Mouse (Mus musculus): ENCODE data around the gene St8sia1.

St8sia1 gene

DNA sequence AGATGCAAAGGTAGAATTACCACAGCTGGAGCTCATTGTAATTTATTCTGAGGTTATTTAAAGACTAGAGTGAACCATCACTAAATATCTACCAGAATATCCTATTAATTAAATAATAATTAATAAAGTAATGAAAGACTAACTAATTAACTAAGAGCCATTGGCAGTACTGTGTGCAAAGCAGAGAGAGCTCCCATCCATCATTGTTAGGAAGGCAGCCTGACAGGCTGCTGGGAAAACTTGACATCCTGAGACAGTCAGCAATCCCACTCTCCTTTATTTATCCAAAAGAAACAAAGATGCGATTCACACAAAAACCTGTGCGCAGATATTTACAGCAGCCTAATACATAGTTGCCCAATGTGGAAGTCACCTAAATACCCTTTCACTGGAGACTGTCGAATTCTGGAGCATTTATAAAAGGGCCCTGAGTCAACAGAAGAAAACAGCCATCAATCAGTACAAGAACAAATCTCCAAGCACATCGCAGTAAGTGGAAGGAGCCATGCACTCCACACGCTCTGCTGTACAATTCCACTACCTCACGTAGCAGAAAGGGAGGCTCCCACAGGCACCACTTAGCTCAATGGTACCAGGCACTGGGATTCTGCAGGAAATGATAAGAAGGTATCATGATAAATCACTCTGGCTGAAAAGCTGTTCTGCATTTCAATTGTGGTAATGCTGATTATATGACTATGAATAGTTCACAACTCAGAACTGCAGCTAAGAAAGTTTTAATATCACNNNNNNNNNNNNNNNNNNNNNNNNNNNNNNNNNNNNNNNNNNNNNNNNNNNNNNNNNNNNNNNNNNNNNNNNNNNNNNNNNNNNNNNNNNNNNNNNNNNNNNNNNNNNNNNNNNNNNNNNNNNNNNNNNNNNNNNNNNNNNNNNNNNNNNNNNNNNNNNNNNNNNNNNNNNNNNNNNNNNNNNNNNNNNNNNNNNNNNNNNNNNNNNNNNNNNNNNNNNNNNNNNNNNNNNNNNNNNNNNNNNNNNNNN lies 15.7 kb upstream of the St8sia1 start:
- DNase-seq, result no peak

DNA sequence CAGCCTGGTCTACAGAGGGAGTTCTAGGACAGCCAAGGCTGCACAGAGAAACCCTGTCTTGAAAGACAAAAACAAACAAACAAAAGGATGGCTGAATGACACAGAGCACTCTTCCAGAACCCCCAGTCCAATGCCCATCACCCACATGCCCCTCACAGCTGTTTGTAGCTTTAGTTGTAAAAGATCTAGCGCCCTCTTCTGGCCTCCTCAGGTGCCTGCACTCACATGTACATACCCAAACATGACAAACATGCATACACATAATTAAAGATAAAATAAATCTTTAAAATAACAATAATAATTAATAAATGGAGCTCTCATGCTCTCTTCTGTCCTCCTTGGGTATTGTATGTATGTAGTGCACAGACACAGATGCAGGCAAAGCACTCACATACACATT lies 13.0 kb upstream of the St8sia1 start:
- no peak for DNase-seq

DNA sequence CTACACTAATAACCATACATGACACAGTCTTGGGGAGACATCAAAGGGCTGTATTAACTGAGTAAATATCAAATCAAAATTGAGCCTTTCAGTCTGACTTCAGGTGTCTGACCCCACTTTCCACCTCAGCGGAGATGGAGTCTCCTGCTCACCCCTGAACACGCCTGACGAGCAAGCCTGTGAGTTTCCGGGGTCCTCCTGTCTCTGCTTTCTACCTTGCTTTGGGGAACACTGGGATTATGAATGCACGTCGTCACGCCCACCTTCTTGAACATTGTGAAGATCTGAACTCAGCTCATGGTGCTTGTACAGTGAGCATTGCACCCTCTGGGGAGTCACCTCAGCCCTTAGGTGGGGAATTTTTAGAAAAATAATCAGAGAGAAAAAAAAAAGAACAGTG lies 9.0 kb upstream of the St8sia1 start:
- no peak for DNase-seq

DNA sequence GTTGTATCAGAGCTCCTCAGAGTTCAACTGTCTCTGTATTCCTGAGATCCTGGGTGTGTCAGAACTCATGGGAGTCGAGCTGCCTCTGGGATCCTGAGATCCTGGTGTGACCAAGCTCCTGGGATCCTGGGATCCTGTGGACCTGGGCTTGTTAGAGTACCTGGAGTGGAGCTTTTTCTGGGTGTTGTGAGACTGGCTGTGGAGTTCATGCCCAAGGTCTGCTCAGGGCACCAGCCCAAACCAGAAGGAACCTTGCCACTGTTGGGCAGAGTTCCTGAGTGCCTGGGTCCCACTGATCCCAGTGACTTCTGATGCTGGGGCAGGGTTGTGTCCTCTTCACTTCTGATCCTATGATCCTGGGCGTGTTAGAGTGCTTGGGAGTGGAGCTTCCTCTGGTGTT lies 8.0 kb upstream of the St8sia1 start:
- DNase-seq, result no peak

DNA sequence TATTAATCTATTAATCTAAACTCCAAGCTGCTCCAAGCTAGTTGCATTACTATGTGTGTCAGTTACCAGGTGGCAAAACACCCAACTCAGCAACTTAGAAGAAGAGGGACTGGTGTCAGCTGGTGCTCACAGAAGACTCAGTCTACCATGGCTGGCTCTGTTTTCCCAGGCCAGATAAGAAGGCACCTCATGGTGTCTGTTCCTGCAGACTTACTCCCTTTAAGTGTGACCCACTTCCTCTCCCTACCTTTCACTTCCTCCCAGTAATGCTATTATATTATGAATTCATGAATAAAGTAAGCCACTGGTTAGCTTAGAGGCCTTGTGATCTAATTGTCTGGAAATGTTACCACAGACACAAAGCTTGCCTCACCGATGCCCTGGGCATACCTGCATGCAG lies 3.2 kb upstream of the St8sia1 start:
- no peak for DNase-seq

DNA sequence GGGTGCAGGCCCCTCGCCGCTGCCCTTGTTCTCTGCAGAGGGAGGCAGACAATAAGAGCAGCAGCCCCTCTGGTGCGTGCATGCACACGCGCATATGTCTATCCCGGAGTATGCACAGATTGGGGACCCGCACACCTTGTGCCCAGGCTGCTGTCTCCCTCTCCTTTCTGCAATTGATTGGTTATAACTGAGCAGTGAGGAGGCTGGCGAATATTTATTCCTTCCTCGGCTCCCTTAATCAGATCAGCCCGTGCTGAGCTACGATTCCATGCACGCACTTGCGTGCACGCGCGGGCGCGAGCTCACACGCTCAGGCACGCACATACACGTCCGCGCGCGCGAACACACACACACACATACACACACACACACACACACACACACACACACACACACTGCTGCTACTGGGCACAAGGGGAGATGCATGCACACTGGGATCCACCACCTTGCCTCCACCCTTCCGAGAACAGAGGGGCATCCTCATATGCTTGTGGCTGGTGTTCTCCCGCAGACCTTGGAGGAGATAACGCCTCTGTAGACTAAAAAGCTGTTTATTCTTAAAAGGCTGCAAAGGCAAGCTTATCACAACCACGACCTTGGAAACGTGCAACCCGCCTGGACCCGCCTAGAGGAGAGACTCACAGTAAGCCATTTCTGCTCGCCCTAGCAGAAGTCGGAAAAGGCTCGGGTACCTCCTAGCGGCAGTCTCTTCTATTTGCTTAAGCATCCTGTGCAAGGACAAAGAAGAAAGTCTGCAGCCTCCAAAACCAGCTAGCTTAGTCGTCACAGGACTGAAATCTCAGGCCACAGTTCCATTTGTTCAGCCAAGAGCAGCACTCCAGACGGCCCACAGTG lies 506 bp upstream of the St8sia1 start:
- peak; percentile 92 to 93 for DNase-seq

DNA sequence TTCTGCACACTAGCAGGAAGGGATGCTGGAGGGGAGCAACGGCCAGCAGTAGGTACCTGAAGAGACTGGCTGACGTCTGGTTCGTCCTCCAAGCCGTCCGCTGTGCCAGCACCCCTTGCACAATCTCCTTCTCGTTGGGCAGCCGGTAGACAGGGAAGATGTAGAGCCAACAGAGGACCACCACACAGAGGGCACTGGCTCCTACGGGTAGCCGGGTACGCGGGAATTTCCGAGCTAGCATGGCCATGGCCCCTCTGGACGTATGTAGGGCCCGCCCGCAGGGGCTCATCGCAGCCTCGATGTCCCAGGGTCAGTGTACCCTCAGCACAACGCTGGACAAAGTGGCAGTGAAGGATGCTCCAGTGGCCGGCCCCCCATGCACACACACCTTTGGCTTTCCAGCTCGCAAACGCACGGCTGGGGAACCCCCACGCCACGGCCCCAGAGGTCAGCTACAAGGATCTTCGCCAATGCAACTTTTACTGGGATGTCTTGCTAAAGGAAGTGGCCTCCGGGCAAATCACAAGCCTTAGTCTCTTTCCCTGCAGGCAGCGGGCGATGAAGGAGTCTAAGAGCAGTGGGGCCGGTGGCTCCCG lies 674 bp downstream of the St8sia1 start:
- DNase-seq, result peak; percentile 58 to 80

DNA sequence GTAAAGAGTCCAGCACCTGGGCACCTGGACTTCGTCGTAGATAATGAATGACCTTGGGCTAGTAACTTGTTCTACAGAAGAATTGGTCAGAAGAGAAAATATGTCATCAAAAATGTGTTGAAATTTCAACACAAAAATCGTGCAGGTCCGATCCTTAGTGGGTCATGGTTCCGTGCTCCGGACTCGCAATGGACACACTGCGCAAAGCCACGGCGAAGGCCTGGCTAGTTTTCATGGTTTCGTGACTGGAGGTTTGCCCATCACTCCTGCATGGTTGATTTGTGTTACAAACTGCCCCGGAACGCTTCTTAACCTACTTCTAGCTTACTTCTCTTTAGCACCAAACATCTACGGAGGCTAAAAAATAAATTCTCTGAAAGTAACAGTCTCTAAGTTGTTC lies 1.4 kb downstream of the St8sia1 start:
- peak; percentile 23 to 44 for DNase-seq

DNA sequence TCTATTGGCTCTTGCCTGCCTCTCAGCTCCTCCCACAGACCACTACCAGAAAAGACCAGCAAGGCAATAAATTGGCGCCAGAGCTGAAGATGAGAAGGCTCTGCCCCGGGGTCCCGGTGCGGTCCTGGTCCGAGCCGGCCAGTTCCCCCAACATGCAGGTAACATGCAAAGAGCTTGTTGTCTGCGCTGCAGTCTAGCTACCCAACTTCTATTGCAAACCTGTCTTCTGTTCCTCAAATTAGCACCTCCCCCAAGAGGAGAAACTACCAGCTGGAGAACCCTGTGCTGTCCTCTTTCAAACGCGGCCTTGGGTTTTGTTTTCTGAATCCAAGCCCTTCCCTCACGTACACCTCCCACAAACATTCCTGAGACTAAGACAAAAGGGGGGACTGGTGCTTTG lies 1.8 kb downstream of the St8sia1 start:
- peak; percentile 32 to 43 for DNase-seq

DNA sequence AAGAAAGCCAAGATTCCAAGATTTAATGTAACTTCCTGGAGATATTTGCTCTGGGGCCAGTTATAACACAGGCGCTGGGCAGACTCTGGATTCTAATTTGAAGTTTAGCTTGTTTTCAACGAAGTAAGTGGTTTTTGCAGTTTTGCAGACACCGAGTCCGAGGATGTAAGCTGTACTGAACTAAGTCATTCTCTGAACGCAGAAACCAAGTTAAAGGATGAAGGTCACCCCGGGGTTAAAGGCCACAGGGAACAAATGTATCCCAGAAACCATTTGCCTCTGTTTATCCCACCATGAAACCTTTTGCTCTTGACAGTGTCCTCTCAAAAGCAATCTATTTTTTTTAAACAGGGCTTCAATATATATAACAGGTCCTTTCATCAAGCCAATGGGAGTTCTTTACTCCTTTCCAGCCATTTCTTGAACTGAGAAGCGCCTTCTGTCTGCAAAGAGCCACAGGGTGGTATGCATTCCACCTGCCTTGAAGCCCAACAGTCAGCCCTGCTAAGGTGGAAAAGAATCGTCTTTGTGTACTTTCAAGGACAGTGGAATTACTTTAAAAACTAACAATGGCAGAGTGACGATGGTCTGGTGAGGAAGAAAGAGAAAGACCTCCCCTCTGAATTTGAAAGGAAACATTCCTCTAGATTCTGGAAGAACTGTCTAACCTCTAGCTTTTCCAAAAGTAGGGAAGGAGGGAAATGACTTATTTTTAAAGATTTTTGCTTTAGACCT lies 2.4 kb downstream of the St8sia1 start:
- DNase-seq, result no peak

DNA sequence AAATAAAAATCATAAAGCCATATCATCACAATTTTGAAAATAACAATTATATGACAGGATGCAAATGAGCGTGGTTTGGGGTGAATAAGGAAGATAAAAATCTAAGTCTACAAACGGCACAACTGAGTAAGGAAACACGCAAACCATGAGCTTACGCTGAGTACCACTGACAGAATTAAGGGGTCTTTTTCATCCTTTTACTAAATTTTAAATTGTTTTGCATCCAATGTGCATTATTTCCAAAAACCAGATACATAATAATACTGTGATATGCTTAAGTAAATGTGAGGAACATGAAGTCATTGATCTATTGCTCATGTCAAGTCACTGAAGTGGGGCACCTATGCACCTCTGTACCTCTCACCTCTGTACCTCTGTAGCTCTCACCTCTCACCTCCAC lies 7.7 kb downstream of the St8sia1 start:
- no peak for DNase-seq

DNA sequence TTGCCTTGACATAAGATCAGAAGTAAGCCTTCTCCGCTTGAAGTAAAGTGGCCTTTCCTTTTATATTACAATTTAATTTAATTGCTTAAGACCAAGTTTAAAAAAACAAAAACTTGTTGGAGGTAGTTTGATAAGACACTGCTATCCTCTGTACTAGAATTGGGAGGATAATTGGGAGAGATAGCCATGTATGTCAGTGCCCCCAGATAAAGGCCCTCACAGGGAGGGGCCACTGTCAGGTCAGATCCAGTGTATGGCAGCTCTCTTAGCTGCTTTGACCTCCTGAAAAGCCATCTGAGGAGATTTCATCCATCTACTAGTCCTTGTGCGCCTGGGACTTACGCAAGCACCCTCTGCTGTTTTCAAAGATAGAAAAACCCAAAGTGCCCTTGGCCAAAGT lies 9.0 kb downstream of the St8sia1 start:
- DNase-seq, result no peak

DNA sequence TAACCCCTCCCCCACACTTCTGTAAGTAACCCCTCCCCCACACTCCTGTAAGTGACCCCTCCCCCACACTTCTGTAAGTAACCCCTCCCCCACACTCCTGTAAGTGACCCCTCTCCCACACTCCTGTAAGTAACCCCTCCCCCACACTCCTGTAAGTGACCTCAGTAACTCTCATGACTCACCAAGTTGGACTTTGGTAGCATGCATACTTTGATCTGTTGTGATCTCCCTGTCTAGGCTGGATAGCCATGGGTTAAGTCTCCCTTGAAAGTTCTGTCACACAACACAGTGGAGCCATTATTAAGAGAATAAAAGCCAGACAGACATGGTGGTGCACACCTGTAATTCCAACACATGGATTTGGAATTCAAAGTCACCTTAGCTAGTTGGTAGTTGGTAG lies 11.1 kb downstream of the St8sia1 start:
- DNase-seq, result no peak

DNA sequence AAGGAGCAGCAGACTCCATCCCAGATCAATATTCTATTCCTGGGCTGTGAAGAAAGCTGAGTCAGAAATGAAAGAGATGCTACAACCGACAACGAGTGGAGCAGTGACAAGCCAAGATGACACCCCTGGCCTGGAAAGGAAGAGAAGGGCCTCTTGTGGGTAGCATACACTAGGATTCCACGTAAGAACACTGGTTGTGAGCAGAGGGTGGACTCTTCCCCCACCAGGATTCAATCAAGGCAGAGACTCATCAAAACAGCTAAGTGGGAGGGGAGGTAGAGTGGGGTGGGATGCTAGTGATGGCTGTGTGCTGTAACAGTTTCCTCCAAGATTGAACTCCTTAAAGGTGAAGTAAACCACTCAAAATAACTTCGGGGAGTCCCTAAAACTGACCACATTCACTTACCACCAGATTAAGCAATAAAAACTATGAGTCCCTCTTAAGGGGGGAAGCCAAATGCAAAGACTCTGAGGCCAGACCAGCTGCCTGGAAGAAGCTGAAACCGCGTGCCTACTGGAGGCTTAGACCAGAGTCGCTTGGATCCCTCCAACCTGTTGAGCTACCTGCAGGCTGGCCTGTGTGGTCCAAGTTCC lies 11.8 kb downstream of the St8sia1 start:
- DNase-seq, result no peak

DNA sequence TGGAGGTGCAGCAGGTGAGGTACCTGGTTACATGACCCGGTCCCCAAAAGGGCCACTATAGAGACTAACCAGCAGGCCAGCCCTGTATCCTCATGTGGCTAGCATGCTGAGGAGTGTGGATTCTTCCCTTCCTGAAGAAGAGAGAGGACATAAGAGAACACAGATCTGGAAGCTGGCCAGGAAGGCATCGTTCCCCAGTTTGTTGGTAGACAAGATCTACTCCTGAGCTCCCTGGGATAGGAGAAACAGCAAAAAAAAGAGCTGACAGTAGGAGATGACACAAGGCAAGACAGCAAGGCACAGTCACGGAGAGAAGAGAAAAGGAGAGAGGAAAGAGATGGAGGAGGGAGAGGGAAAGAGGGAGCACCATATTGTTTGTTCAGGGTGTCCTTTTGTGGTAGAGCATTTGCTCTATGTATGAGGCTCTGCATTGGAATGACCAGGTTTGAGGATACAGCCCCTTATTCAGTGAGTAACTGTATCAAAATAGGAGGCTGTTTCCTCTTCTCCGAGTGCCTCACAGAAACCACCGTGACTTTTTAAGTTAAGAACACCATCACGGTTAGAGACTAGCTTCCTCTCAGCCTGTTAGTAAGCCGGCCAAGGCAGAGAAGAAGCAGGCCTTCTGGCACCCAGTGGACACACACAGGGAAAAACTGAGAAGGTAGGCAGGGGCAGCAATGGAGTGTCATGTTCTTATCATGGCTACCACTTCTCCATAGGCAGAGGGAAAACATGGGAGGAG lies 12.5 kb downstream of the St8sia1 start:
- no peak for DNase-seq

DNA sequence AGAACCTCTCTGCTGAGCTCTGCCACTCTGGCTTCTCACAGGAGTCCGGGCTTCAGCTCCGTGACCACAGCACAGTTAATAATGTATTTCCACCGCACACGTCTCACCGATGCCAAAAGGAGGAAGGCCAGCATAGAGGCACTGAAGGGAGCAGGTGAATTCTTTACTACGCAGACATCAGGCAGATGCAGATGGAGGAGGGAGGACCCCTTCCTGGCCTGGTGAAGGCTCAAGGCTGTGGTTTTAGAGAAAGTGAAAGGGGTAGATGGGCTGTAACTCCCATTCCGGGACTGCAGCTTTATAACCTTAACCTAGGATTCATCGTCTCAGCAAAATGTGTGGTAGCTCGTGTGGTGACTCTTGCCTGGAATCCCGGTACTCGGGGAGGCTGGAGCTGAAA lies 13.9 kb downstream of the St8sia1 start:
- DNase-seq, result no peak

DNA sequence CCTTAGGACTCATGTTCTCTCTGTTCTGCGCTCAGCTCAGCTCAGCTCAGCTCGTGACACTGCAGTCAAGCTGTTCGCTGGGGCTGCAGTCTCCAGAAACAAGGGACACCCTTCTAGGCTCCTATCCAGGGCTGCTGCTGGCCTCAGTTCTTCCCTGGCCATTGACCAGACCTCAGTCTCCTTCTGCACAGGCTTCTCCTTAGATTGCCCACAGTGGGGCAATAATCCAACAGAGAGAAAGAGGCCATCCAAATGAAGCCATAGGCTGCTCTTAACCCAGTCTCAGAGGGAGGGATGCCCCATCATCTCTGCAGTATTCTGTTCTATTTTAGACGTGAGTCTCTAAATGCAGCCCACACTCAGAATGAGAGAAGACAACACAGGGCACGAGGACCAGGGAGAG lies 15.3 kb downstream of the St8sia1 start:
- peak; percentile 78 to 87 for DNase-seq

DNA sequence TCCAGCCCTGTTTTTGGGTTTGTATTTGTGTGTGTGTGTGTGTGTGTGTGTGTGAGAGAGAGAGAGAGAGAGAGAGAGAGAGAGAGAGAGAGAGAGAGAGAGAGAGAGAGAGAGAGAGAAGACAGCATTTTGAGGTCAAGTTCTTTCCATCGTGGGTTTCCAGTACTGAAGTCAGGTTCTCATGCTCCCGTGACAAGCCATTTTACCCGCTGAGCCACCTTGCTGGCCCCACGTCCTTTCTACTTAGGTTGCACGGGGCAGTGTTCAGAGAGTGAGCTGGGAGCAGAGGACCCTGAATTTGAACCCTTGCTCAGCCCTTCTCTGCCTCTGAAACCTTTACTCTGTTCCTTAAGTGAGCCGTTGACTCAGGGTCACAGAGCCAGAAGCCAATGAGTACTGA lies 17.2 kb downstream of the St8sia1 start:
- no peak for DNase-seq

DNA sequence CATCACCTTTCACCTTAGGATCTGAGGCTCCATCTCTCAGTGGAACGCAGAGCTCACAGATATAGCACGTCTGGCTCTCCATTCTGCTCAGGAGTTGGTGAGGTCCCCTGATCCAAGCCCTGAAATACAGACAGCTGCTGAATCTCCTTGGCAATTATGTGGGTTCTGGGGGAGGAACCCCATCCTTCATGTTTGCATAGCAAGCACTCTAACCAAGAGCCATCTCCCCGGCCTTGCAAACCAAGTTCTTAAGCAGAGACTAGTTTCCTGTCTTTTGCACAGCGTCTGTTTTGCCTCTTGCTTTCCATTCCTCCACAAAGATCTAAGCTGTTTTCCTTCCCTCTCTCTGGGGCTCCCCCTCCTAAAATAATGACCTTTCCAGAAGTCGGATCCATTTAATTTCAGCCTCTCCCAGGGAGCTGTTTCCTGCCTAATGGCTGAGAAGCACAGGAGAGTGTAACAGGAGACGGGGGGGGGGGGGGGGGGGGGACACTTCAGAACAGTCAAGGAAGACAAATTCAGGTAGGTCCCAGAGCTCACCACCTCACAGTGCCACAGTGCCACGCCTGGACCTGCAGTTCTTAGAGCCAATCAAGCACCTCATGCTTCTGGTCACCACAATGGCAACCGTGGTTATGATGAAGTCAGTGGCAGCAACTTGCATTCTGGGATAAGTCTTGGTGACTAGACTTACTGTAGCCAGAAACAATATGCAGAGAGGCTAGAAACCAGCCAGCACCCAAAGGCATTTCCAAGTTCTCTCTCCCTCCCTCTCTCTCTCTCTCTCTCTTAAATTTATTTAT lies 18.0 kb downstream of the St8sia1 start:
- no peak for DNase-seq

DNA sequence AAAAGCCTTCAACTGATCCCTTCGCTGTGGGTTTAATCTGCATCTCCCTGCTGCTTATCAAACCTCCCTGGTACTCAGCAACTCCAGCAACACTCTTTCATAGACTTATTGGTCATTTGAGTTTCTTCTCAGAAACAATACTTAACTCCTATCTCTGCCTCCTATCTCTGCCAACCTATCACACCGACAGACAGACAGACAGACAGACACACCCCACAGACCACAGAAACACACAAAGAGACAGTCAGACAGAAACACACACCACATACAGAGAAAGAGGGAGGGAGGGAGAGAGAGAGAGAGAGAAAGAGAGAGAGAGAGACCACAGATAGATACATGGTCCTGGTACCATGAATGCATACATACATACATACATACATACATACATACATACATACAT lies 18.8 kb downstream of the St8sia1 start:
- no peak for DNase-seq

DNA sequence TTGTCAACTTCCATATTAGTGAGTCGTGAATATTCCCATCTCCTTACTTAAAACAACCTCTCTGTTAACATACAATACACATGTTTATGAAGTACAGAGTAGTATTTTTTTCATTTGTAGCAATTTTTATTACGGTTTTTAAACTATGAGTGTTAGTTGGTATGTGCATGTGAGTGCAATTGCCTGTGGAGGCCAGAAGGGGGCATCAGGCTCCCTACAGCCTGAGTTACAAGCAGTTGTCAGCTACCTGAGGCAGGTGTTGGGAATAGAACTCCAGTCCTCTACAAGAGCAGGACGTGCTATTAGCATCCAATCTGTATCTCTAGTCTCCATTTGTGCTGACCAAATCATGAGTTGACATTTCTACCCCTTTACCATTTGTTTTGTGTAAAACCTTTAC lies 19.8 kb downstream of the St8sia1 start:
- DNase-seq, result no peak

All from cerebellum, postnatal 10 days (tissue).